Mouse (Mus musculus) hindbrain, embryonic 13.5 days (tissue): ENCODE results near the gene Dock11. TPM values are rescaled to one million over a fixed set of nuclear protein-coding genes. Genes with fewer than 3 reads are reported as not detected.

Source experiments
- polyA plus RNA-seq: library from polyadenylated mRNA; unstranded; fragments of >200 nt; fragmentation: Nextera tagmentation; extraction: Ambion mirVana; gene quantifications from 2 replicates; pipeline ENCODE4 v1.2.1, GENCODE M21; 2015

The Dock11 gene
- polyA plus RNA-seq, 1 experiment from 2014 or later: 14.4 TPM

Other genes with a start within 250 kb of the Dock11 start
- 4.7 and 6.0 TPM in 2 replicates for gene Il13ra1, start 223.3 kb downstream of the Dock11 start, polyA plus RNA-seq